Mouse (Mus musculus) myocyte (in vitro differentiated cells): ENCODE measurements around the gene Ndc80.

Experiments used
- CEBPB ChIP-seq: IDR thresholded peaks from 2 replicates; pipeline ENCODE4 v1.6.1; 2011; ENCODE audit warnings: mild to moderate bottlenecking, moderate library complexity; ENCODE audit not compliant: poor library complexity, insufficient read depth, severe bottlenecking
- E2F4 ChIP-seq: IDR thresholded peaks from one replicate; pipeline ENCODE4 v1.6.1; 2011; ENCODE audit warnings: mild to moderate bottlenecking, control low read depth, moderate library complexity; ENCODE audit not compliant: insufficient read depth
- MAX ChIP-seq: IDR thresholded peaks from one replicate; pipeline ENCODE4 v1.6.1; 2011; ENCODE audit warnings: low read depth, mild to moderate bottlenecking, control low read depth
- MYOD1 ChIP-seq, 3 experiments: IDR thresholded peaks; one replicate each; pipeline ENCODE4 v1.6.1; 2011; ENCODE audit warnings: control low read depth in 2 of 3, low read depth in 2 of 3, mild to moderate bottlenecking in 2 of 3, moderate library complexity in 1 of 3; ENCODE audit not compliant: insufficient read length in 2 of 3, control insufficient read depth in 1 of 3
- MYOG ChIP-seq, 3 experiments: IDR thresholded peaks; one replicate each; pipeline ENCODE4 v1.6.1; 2011; ENCODE audit warnings: control low read depth in 2 of 3, low read depth in 2 of 3, mild to moderate bottlenecking in 2 of 3; ENCODE audit not compliant: insufficient read length in 2 of 3, control insufficient read depth in 1 of 3, insufficient read depth in 1 of 3
- POLR2A ChIP-seq: IDR thresholded peaks from one replicate; pipeline ENCODE4 v1.6.1; 2011; ENCODE audit warnings: low read depth, mild to moderate bottlenecking, control low read depth, moderate library complexity; ENCODE audit not compliant: insufficient read length
- POLR2AphosphoS2 ChIP-seq: IDR thresholded peaks from one replicate; pipeline ENCODE4 v1.6.1; 2011; ENCODE audit warnings: low read depth, control low read depth; ENCODE audit not compliant: insufficient read length
- REST ChIP-seq: IDR thresholded peaks from one replicate; pipeline ENCODE4 v1.6.1; 2011; ENCODE audit warnings: mild to moderate bottlenecking, control low read depth, moderate library complexity; ENCODE audit not compliant: insufficient read depth, insufficient read length
- SRF ChIP-seq: IDR thresholded peaks from one replicate; pipeline ENCODE4 v1.6.1; 2011; ENCODE audit warnings: low read depth; ENCODE audit not compliant: control insufficient read depth, insufficient read length
- TCF12 ChIP-seq: IDR thresholded peaks from one replicate; pipeline ENCODE4 v1.6.1; 2011; ENCODE audit warnings: mild to moderate bottlenecking, control low read depth; ENCODE audit not compliant: poor library complexity, insufficient read depth, severe bottlenecking
- TCF3 ChIP-seq: IDR thresholded peaks from one replicate; pipeline ENCODE4 v1.6.1; 2011; ENCODE audit warnings: low read depth, control low read depth; ENCODE audit not compliant: insufficient read length
- USF1 ChIP-seq: IDR thresholded peaks from one replicate; pipeline ENCODE4 v1.6.1; 2011; ENCODE audit warnings: low read depth, mild to moderate bottlenecking, control low read depth, moderate library complexity

DNA sequence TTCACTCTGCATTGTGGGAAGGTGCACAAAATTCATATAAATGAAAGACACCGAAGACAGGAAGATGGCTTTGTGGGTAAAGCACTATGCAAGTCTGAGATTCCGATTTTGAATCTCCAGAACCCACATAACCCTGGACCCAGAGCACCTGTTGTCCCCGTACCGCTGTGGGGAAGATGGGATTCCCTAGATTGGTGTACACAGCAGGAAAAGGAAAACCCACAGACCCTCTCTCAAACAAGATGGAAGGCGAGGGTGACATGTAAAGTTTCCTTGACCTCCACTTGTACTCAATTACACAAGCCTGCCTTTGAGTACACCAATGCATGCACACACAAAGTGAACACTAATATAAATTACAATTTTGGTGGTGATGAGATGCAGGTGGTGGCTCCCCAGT lies 41.9 kb downstream of the Ndc80 start:
- TF ChIP-seq POLR2A: no peak
- no peak for TF ChIP-seq E2F4
- TF ChIP-seq TCF3: no peak
- no peak for TF ChIP-seq USF1
- TF ChIP-seq TCF12: no peak
- no peak for TF ChIP-seq REST
- TF ChIP-seq POLR2AphosphoS2: no peak
- TF ChIP-seq MYOD1 (IDR thresholded peaks at IDR 0.05; ENCODE audit: control insufficient read depth in 1 of 3, insufficient read length in 2 of 3, low read depth in 2 of 3): no peak
- no peak for TF ChIP-seq CEBPB
- TF ChIP-seq SRF: no peak
- TF ChIP-seq MYOG (IDR thresholded peaks at IDR 0.05; ENCODE audit: control insufficient read depth in 1 of 3, insufficient read depth in 1 of 3, insufficient read length in 2 of 3, low read depth in 2 of 3): no peak
- TF ChIP-seq MAX: no peak
